Mouse (Mus musculus): ENCODE measurements around the gene Gng2.

Gng2 gene

DNA sequence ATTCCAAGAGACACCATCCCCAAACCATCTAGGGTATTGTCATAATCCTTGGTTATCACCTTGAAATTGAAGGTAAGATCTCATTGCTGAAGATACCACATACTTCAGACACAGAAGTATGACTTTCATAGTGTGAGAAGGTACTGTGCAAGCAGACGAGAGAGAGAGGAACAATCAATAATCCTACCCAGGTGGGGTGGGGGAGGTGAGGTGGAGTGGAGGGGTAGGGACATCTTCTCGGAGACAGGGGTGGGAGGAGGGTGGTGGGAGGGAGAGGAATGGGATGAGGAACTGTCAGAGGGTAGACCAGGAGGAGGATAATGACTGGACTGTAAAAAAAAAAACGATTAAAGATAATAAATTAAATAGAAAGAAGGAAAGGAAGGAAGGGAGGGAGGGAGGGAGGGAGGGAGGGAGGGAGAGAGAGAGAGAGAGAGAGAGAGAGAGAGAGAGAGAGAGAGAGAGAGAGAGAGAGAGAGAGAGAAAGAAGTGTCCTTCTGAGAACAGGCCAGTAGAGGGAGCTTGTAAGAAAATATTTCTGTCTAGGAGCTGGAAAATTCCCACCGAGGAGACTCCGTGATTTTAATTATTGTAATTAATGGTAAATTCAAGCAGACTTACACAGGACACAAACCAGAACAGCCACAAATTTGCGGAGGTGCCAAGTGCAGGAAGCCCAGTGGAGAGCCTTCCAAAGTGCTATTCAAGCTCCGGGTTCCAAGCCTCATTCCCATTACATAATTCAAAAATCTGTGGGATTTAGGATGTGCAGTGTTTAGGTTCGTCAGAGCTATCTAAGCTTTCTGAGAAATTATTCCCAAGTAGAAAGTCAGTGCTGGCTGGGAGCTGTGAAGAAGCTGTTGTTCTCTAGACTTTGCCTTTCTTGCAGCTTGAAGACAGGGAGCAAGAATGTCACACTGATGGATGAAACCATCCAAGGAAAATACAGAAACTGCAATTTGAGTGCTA, 118.3 kb downstream of the Gng2 start:
- DNase-seq: peak; percentile 31

DNA sequence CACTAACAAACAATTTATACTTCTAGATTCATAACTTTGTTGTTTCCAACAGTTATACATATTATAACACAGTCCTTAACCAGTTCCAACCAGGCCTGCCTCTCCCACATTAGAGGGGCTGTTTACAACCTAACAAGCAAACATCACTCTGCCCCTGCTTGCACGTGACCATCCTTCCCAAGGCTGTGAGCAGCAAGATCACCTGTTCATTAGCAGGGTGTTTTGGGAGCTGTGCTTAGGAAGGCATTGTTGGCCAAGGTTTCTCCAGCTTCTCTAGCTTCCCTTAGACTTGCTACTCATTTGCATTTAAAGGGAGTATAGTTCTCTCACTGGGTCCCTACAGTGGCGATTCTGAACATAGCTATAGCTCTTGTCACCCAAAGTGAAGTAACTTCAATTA, 119.1 kb downstream of the Gng2 start:
- DNase-seq: no peak

DNA sequence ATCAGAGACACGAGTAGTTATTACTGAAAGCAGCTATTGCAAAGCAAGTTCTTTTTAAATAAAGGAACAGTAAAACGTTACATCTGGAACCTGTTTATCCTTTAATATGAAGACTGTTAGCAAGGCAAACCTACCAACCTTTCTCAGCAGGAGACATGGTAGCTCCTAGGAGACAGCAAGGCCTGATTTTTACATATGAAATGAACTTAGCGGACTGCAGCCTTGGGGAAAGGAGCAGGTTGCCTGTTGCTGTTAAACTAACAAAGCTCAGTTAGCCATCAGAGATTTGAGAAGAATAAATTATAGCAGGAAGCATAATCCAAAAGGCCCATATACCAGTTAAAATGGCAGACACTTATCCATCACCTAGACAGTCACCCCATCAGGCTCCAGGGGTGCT, 124.0 kb downstream of the Gng2 start:
- DNase-seq: no peak

- peak; percentile 49 for DNase-seq
Measured at GRCm38 (mm10) chr14:19839600-19840332, 137.7 kb downstream of the Gng2 start.

DNA sequence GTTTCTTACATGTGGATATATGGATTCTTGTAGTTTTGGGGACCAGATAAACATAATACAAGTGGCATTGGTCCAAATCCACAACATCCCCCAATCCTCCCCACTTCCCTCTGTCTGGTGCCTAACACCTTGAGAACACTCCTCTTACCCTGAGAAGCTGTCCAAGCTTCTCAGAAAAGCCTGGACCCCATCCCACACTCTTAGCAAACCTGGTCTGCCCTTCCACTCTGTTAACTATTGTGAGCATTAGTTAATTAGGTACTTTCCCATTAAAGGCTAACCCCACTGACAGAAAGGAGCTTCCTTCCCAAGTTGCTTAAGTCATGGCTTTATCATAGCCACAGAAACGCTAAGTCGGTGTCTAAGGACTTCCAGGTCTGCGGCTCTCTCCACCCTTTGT, 141.1 kb downstream of the Gng2 start:
- no peak for DNase-seq

DNA sequence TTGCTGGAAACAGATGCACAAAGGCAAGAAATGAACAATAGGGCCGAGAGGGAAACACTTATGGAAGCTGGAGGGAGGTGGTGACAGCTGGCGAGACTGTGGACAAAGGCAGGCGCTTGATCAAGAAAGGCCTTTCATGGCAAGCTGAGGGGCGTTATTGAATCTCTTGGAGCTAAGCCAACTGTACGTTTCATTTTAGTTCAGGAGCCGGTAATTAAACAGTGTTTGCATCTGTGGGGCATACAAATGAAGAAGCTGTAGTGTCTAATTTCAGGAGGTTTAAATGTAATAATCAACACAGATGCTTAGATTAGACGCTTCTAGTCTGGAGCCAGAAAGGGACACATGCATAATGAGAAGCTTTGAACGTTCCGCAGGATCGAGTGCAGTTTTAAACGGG, 151.9 kb downstream of the Gng2 start:
- DNase-seq: no peak

- peak; percentile 91 for DNase-seq
Measured at GRCm38 (mm10) chr14:19823321-19824142, 153.9 kb downstream of the Gng2 start, which contains the start of gene Rtraf. TSS of gene Rtraf (minus strand) at chr14:19823824.

Data from layer of hippocampus, adult 9-11 months (tissue).